Mouse (Mus musculus) cerebellum, adult 9-11 months (tissue): Measurements from ENCODE around the gene Olfr457.
"Not testable (repeated sequence)": the region's sequence is repeated elsewhere in the genome, so short reads cannot be mapped to it uniquely, and the experiment has no call there.

Experiments used
- DNase-seq: peaks from one replicate; pipeline ENCODE4 v3.0.0; 2022

The Olfr457 gene

GRCm38 (mm10) chr6:42476235-42476634 is at the start of gene Olfr457:
Olfr457 (minus strand) TSS chr6:42476335.
- DNase-seq, result no peak

GRCm38 (mm10) chr6:42513461-42513860 is 37.3 kb upstream of the Olfr457 start:
- no peak for DNase-seq

- DNase-seq, result no peak
Measured at GRCm38 (mm10) chr6:42509311-42509710, 33.2 kb upstream of the Olfr457 start.

GRCm38 (mm10) chr6:42503478-42503877 is 27.3 kb upstream of the Olfr457 start:
- DNase-seq, result no peak

GRCm38 (mm10) chr6:42489731-42490130 is 13.6 kb upstream of the Olfr457 start:
- DNase-seq, result no peak

- no peak for DNase-seq
Measured at GRCm38 (mm10) chr6:42487114-42487513, 11.0 kb upstream of the Olfr457 start, which contains the start of gene Olfr456. Olfr456 (minus strand) TSS chr6:42487214.

GRCm38 (mm10) chr6:42484633-42485032 is 8.5 kb upstream of the Olfr457 start:
- no peak for DNase-seq

- not testable (repeated sequence) for DNase-seq
Measured at GRCm38 (mm10) chr6:42471298-42471697, 4.8 kb downstream of the Olfr457 start.

GRCm38 (mm10) chr6:42470542-42470941 is 5.6 kb downstream of the Olfr457 start:
- no peak for DNase-seq

GRCm38 (mm10) chr6:42465096-42465495 is 11.0 kb downstream of the Olfr457 start, which contains the start of gene Olfr458:
Olfr458 (minus strand) TSS chr6:42465196.
- no peak for DNase-seq

- no peak for DNase-seq
Measured at GRCm38 (mm10) chr6:42447381-42447780, 28.8 kb downstream of the Olfr457 start.

- DNase-seq, result no peak
Measured at GRCm38 (mm10) chr6:42444491-42444890, 31.6 kb downstream of the Olfr457 start.

- no peak for DNase-seq
Measured at GRCm38 (mm10) chr6:42441395-42441794, 34.7 kb downstream of the Olfr457 start.

GRCm38 (mm10) chr6:42435490-42435889 is 40.6 kb downstream of the Olfr457 start:
- no peak for DNase-seq

GRCm38 (mm10) chr6:42434446-42434845 is 41.7 kb downstream of the Olfr457 start, which contains the start of gene Tas2r126:
Tas2r126 (plus strand) TSS chr6:42434535.
- no peak for DNase-seq

- no peak for DNase-seq
Measured at GRCm38 (mm10) chr6:42433554-42433953, 42.6 kb downstream of the Olfr457 start.

GRCm38 (mm10) chr6:42426337-42426736 is 49.8 kb downstream of the Olfr457 start:
- no peak for DNase-seq

GRCm38 (mm10) chr6:42424472-42424871 is 51.7 kb downstream of the Olfr457 start:
- no peak for DNase-seq

- DNase-seq, result no peak
Measured at GRCm38 (mm10) chr6:42421439-42421838, 54.7 kb downstream of the Olfr457 start.

GRCm38 (mm10) chr6:42419443-42419842 is 56.7 kb downstream of the Olfr457 start:
- DNase-seq, result no peak
